Mouse (Mus musculus): ENCODE results near the gene Hpgds. TPM values are rescaled to one million over a fixed set of nuclear protein-coding genes. Genes with fewer than 3 reads are reported as not detected.

Hpgds gene
- polyA plus RNA-seq, 1 experiment, result 8.8 TPM

Other genes starting within 250 kb of the Hpgds start
- 23.0 and 25.7 TPM in 2 replicates for gene Smarcad1, start 102.3 kb downstream of the Hpgds start, polyA plus RNA-seq (2012; rRNA removed)
- gene C130060K24Rik, start 236.2 kb upstream of the Hpgds start, polyA plus RNA-seq (2012; rRNA removed), result 0.12 and 0.32 TPM in 2 replicates